Mouse (Mus musculus) cerebellum, adult 2 months (tissue): Measurements from ENCODE around the gene Sf3b3.

ENCODE experiments used
- CTCF ChIP-seq: fragments of 200-500 bp; IDR thresholded peaks from 2 replicates; pipeline ENCODE4 v1.5.1; 2011; ENCODE audit warnings: low read depth, mild to moderate bottlenecking, control low read depth, low read length, moderate library complexity, borderline replicate concordance; ENCODE audit not compliant: insufficient read depth
- POLR2A ChIP-seq: fragments of 200-500 bp; IDR thresholded peaks from 2 replicates; pipeline ENCODE4 v1.6.1; 2011; ENCODE audit warnings: low read length, control low read depth, borderline replicate concordance; ENCODE audit not compliant: insufficient read depth

DNA sequence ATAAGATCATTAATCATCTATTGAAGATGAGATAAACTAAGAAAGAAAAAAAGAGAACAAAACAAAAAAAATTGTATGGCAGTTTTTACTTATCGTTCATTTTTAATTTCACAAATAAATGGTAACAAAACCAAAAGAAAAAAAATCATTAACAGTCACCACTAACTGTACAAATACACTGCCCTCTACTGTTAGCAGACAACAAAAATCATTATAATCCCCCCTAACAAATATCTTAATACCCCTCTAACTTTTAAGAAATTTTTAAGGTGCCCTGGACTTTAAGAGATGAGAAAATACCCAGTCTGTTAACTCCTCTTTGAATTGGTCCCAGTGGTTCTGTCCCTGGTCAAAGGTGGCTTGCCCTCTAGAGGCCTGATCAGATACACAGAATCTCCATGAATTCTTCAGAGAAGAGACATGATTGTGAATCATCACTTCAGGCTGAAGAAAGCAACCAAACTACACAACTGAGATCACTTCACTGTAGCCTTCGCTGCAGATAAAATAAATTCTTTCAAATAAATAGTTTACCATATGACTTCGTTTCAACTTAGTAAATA, 4.5 kb downstream of the Sf3b3 start:
- TF ChIP-seq POLR2A (no peak), CTCF (no peak)
